Mouse (Mus musculus): ENCODE results near the gene Midn.

- TF ChIP-seq POLR2A (IDR thresholded peaks at IDR 0.05; ENCODE audit: control insufficient read depth, low read depth, low read length) = no peak
- TF ChIP-seq CTCF (IDR thresholded peaks at IDR 0.05; ENCODE audit: control insufficient read depth, insufficient read depth, insufficient replicate concordance, low read depth, low read length) = no peak
These were observed 40.4 kb upstream of the Midn start for GRCm38 (mm10) chr10:80107678-80108077.

Measured in testis, adult 2 months (tissue).